Mouse (Mus musculus): Measurements from ENCODE around the gene A430078G23Rik.
A peak's percentile ranks its signal among the peaks of the same experiment; 100 is the strongest.

DNA sequence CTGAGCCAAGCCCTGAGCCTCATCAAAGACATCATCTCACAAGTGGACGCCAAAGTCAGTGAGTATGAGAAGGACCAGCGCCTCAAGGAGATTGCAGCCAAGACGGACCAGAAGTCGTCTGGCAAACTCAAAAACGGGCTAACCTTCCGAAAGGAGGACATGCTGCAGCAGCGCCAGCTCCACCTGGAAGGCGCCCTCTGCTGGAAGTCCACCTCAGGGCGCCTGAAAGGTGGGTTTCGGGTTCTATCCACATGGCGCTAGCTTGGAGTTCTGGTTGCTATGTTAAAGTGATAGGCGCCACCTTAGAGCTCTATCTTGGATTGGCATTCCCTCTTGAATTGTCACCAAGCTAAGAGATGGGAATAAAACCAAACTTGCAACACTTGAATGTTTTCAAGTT lies 86.3 kb downstream of the A430078G23Rik start:
- peak; percentile 51 for TF ChIP-seq CTCF (IDR thresholded peaks at IDR 0.05)
- no peak for TF ChIP-seq EP300 (IDR thresholded peaks at IDR 0.05)
